Mouse (Mus musculus): Measurements from ENCODE around the gene Zfp408.
"Not testable (repeated sequence)": the region's sequence is repeated elsewhere in the genome, so short reads cannot be mapped to it uniquely, and the experiment has no call there.

Gene Zfp408

DNA sequence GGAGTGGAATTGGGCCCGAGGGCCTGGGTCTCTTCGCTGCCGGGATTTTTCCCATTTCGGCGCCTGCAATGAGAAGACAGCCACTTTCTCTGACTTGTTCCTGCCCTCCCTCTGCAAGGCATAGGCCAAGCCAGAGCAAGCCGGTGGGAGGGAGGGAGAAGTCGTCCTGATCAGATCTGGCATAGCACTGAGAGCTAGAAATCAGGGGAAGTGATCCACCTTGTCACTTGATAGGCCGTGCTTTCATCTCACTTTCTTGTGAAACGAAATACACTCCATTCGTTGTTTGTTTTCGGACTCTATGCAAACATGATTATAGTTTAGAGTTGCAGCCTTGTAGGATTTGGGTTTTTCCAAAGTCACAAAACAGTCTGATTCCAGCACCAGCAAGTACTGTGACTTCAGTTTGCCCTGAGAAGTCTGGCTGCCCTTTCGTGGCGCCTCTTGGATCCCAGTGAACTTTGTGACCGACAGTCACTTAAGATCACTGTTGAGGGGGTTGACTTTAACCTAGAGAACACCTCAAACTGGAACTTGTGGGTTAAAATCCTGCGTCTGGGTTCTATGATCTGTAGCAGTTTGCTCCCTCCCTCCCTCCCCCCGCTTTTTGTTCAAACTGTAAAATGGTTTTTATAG lies 887 bp upstream of the Zfp408 start:
- no peak for DNase-seq

- DNase-seq = no peak
Measured at GRCm38 (mm10) chr2:91649152-91649551, 439 bp downstream of the Zfp408 start.

DNA sequence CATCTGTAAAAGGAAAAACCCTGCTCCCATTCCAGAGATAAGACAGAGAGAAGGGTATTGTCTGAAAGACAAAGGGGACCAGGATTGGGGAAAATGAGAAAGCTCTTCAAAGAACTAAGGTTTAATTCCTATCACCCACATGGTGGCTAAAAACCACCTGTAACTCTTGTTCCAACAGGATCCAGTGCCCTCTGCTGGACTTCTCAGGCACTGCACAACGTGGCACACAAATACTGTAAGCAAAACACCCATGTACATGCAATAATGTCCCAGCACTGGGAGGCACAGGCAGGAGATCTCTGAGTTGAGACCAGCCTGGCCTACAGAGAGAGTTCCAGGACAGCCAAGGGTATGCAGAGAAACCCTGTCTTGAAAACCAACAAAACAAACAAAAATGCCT lies 2.9 kb downstream of the Zfp408 start:
- peak; percentile 73 for DNase-seq

- DNase-seq = no peak
Measured at GRCm38 (mm10) chr2:91645811-91646210, 3.8 kb downstream of the Zfp408 start.

- no peak for DNase-seq
Measured at GRCm38 (mm10) chr2:91645354-91645753, 4.2 kb downstream of the Zfp408 start.

DNA sequence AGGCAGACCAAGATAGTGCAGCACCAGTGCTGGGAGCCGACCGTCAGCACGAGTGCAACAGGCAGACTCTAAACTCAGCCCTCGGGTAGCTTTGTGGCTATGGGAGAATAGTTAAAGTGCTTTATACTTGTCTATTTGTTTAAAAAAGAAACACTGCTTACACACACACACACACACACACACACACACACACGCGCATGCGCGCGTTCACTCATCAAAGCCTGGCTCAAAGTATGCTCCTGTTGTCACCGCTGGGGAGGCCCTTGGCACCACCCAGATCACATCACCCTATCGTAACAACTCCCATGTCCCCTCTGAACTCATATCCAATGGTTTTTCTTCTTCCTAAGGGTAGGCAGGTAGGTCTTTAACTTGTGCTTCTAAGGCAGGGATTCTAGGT lies 5.6 kb downstream of the Zfp408 start:
- DNase-seq = no peak

DNA sequence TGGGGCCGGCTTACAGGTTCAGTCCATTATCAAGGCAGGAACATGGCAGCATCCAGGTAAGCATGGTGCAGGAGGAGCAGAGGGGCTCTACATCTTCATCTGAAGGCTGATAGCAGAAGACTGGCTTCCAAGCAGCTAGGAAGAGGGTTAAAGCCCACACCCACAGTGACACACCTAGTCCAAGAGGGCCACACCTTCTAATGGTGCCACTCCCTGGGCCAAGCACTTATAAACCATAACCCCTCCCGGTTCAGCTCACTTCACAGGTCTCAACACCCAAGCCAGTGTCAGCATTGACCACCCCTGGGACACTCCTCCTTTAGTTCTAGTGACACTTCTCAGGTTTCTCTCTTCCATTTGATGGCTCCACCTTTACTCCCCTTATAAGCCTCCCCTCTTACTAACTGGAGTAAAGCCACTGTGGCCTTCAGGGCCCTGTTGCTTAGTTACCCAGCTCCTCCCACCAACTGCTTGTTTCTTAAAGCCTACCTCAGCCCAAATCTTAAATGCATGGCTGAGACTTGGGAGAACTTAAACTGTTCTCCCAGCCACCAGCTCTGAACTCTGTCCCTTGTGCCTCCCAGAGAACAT lies 6.7 kb downstream of the Zfp408 start:
- DNase-seq = no peak

GRCm38 (mm10) chr2:91638931-91639330 lies 10.7 kb downstream of the Zfp408 start:
- no peak for DNase-seq

DNA sequence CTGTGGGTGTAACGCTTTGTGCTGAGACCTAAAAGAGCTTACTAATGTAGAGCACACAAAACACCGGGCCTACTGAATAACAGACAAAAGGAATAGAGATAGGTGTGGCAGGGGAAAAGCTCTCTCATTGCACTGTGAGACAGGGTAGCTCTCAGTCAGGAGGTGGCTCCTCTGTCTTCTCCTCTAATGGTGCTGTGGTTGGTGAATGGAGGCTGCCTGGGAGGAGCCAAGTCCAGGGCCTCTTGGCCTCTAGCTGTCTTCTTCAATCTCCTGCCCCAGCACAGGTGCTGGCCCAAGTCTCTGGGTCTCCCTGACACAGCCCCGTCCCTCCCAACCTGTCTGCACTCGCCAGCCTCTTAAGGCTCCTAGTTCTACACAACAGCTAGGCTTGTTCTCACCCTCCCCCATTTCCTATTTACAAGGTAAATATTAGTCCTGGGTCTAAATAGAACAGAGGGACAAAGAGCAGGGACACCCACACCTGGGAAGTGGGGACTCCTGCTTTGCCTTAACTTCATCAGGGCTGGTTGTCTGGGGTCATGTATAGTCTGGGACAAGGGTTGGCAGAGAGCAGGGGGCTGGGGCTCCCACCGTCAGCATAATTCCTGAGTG lies 12.8 kb downstream of the Zfp408 start:
- DNase-seq = no peak

GRCm38 (mm10) chr2:91636229-91636628 lies 13.4 kb downstream of the Zfp408 start, which contains the start of gene F2:
Gene F2, minus strand, starts transcription at chr2:91636414.
- DNase-seq = no peak

DNA sequence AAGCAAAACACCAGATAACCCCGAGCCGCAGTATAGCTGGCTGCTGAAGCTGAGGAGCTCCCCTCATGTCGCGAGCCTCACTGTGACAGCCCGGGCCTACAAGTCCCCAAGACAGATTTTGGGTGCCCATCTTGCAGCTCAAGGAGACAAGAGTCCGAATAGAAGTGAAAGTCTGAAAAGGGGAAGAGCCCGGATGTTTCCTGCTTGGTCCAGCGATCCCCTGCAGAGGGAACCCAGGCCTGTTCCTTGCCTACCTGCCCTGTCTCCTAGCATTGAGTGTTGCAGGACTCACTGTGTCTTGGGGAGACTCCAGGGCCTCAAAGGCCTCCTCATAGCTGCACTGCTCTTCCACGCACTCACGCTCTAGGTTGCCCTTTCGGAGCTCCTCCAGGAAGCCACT lies 14.1 kb downstream of the Zfp408 start:
- DNase-seq = no peak

GRCm38 (mm10) chr2:91634841-91635240 lies 14.8 kb downstream of the Zfp408 start:
- no peak for DNase-seq

GRCm38 (mm10) chr2:91633334-91633977 lies 16.1 kb downstream of the Zfp408 start:
- no peak for DNase-seq

- DNase-seq = no peak
Measured at GRCm38 (mm10) chr2:91632316-91632715, 17.3 kb downstream of the Zfp408 start.

- no peak for DNase-seq
Measured at GRCm38 (mm10) chr2:91631826-91632225, 17.8 kb downstream of the Zfp408 start.

DNA sequence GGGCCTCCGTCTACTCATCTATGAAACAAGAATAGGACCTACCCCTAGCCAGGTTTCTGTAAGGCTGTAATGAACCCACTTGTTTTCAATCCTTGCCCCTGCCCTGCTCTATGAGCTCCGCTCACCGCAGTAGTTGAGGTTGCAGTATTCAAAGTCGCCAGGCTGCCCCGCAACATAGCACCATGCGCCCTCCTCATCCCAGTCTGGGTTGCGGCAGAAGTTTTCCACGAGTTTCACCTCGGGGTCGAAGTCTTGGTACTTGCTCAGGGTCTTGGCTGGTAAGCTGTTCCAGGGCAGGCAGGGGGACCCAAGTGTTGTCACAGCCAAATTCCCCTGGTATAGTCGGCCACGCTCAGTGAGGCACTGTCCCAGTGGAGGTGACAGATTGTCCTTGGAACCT lies 19.2 kb downstream of the Zfp408 start:
- no peak for DNase-seq

- DNase-seq = no peak
Measured at GRCm38 (mm10) chr2:91629682-91630081, 19.9 kb downstream of the Zfp408 start.

DNA sequence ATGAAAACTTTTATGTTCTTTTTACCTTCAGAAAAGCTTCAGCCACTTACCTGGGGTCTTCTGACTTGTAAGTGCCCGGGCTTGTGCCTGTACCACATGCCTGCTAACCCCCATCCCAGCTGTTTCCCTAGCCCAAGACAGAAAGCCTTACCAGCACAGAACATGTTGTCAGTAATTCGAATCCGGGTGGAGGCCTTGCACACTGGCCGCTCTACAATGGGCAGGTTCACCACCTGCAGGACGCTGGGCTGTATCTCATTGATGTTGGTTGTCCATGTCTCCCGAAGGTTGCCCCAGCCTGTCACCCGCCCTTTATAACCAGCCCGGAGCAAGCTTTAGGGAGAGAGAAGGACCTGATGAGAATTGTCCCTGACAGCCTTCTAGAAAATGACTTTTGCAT lies 21.4 kb downstream of the Zfp408 start:
- no peak for DNase-seq

DNA sequence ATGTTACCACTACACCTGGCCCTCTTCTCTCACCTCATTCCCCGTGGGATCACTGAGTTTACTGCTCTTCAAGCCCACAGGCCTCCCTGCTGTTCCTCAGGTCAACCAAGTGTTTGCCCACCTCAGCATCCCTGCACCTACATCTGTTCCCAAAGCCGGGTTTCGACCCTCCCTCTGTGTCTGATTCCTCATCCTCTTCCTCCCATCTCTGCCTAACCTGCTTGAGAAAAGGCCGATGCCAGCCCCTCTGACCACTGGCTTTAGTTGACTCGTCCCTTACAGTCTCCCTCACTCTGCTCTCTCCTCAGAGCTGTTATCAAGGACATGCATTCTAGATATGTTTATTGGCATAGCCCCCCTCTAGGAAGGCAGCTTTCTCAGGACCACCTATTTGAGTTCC lies 22.1 kb downstream of the Zfp408 start:
- no peak for DNase-seq

DNA sequence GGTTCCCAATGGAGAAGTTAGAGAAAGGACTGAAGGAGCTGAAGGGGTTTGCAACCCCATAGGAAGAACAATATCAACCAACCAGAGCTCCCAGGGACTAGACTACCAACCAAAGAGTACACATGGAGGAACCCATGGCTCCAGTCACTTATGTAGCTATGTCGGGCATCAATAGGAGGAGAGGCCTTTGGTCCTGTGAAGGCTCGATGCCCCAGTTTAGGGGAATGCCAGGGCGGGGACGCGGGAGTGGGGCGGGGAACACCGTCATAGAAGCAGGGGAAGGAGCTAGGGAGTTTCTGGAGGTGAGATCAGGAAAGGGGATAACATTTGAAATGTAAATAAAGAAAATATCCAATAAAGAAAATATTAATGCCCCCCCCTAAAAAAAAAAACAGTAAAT lies 26.2 kb downstream of the Zfp408 start:
- DNase-seq = not testable (repeated sequence)

- no peak for DNase-seq
Measured at GRCm38 (mm10) chr2:91622356-91622755, 27.2 kb downstream of the Zfp408 start.

DNA sequence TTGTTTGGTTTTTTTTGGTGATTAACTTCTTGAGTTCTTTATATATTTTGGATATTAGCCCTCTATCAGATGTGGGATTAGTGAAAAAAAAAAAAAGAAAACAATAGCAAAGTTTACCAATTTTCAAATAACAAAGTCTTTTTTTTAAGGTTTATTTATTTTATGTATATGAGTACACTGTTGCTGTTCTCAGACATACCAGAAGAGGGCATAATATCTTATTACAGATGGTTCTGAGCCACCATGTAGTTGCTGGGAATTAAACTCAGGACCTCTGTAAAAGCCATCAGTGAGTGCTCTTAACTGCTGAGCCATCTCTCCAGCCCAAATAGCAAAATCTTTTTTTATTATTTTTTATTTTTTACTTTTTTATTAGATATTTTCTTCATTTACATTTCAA lies 40.2 kb downstream of the Zfp408 start:
- DNase-seq = not testable (repeated sequence)

- no peak for DNase-seq
Measured at GRCm38 (mm10) chr2:91602389-91602788, 47.2 kb downstream of the Zfp408 start.

GRCm38 (mm10) chr2:91600475-91600874 lies 49.1 kb downstream of the Zfp408 start:
- DNase-seq = no peak
